Mouse (Mus musculus) 3134 (cell line): ENCODE results near the gene Chmp1a.
"Not testable (repeated sequence)": the region's sequence is repeated elsewhere in the genome, so short reads cannot be mapped to it uniquely, and the experiment has no call there.

ENCODE experiments used
- DNase-seq: peaks from one replicate; pipeline ENCODE4 v3.0.0-alpha.2; 2011; ENCODE audit warnings: low spot score; ENCODE audit not compliant: insufficient read length; ENCODE audit errors: extremely low read depth

The Chmp1a gene

DNA sequence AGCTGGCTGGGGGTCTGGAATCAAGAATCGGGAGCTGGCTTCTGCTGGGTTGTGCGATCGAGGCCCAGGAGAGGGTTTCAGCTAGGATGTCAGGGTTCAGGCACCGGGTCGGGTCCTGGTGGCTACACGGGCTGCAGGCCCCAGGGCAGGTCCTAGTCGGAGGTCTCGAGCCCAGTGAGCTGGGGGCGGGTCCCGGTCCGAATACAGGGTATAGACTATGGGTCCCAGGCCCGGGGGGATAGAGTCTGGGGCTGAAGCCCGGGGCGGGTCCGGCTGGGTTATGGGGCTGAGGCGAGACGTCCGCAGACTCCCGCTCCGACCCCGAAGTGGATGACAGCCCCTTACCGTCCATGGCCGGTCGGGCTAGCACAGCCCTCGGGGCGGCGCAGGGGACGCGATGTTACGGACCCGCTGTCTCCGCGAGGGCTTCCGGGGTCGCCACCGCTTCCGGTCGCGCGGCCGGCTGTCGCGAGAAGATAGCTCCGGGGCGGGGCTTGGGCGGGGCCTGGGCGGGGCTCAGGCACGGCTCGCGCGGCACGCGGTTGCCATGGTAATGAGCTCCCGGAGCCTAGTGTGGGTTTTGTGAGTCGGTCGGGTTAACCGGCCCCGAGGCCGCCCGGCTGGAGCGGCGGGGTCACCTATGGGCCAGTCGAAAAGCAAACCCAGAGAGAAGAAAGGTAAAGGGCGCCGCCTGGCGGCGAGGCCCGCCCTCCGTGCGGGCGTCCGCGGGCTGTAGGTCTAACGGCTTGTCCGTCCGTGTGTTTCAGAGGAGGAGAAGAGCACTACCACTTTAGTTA lies at the start of gene Chmp1a, which contains the start of gene Spata33:
TSS of gene Chmp1a (minus strand) at position 443 of the 797 bp plus-strand sequence.
TSS of gene Spata33 (plus strand) at position 512 of the 797 bp plus-strand sequence.
- peak; percentile 96 for DNase-seq

DNA sequence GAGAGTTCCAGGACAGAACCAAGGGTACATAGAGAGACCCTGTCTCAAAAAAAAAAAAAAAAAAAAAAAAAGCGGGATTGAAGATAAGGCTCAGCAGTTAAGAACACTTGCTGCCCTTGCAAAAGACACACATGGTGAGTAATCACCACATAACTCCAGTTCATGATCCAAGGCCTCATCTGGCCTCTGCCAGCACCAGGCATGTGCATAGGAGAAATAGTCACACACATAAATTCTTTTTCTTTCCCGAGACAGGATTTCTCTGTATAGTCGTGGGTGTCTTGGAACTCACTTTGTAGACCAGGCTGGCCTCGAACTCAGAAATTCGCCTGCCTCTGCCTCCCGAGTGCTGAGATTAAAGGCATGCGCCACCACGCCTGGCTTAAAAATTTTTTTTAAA lies 45.0 kb upstream of the Chmp1a start:
- not testable (repeated sequence) for DNase-seq

GRCm38 (mm10) chr8:123257114-123257513 lies 44.6 kb upstream of the Chmp1a start:
- DNase-seq = no peak

DNA sequence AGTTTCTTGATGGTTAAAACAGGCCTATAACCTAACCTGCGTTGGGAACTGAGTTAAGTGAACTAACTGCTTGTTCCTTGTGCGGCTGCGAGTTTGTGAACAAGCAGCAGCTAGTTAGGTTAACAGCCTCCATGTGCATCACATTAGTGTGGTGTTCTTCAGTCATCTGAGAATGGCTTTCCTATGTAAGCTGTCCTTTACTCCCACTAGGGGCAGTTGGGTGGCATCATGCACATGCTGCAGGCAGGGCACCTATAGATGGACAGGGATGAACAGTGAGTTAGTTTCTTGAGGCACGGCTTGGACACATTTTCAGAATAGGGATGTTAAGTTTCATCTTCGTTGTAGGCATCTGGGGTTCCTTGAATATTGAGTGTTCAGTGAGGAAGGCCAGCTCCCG lies 42.6 kb upstream of the Chmp1a start:
- DNase-seq = no peak

DNA sequence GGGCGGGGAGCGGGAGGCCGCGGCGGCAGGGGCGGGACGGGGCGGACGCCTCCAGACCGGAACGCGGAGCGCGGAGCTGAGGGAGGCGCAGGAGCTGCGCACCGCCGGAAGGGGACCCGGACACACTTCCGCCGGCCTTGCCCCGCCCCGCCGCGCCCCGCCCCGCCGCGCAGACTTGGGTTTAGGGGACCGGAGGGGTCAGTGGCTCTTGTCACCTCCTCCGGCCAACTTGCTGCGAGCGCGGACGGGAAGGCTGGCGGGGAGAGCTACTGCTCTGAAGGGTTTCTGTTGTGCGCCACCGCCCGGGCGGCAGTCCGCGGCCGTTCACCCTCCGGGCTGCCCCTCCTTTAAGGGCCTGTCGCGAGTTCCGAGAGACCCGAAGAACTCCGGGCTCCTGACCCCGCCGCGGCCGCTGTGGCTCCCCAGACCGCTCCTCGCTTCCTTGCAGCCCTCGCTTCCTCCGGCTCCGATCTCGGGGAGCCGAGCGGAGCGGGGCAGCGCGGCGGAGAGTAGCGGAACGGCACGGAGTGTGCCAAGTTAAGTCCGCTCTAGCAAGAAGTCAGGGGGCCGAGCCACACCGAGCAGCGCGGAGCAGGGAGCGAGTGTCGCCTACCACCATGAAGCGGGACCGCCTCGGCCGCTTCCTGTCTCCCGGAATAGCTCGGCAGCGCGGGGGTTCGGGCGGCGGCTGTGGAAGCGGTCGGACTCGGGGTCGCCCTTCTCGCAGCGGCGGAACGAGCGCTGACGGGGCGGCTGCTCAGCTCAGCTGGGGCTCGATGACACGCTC lies 41.7 kb upstream of the Chmp1a start, which contains the start of the genes Zfp276 and Vps9d1:
TSS of gene Zfp276 (plus strand) at position 97 of the 787 bp plus-strand sequence.
TSS of gene Vps9d1 (minus strand) at position 250 of the 787 bp plus-strand sequence.
- DNase-seq = peak; percentile 77

DNA sequence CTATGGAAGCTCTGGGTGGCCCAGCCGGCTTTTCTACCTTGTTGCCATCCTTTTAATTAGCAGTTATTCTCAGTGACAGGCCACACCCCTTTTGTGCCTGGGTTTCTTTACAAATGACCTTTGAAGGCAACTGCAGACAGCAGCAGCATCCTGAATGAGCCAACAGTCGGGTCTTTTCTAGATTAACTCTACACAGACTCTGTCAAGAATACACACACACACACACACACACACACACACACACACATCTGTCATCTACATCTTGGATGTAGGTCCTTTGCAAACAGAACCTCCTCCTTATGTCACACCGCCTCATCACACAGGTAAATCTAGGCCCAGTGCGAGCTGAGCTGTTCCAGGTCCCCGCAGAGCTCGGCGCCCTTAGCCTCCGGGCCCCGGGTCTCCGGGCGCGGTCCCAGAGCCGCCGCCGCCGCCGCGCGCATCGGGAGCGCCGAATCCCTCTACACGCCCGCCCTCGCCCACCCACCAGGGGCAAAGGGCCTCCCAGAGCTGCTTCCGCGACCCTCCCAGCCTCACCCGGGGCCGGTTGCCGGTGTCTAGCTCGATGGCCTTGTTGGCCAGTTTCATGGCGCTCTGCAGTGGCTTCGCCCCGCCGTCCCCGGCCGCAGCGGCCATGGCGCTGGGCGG lies 41.0 kb upstream of the Chmp1a start:
- DNase-seq = no peak

- DNase-seq = no peak
Measured at GRCm38 (mm10) chr8:123252925-123253324, 40.4 kb upstream of the Chmp1a start.

DNA sequence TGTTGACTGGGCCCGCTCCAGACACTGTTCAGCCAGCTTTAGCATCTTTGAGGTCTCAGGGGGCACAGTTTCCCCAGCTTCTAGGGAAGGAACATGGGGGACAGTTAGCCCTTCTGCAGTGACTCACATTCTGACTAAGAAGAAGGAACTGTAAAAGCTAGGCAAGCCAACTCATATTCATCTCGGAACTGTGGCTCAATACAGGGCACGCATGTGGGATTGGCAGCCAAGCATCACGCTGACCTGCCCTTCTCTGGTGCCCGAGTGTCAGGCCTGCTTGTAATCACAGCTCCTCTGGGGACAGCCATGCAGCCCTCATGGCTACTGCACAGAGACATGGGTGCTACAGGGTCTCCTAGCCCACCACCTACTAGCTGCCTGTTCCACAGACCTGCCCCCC lies 38.4 kb upstream of the Chmp1a start:
- no peak for DNase-seq

DNA sequence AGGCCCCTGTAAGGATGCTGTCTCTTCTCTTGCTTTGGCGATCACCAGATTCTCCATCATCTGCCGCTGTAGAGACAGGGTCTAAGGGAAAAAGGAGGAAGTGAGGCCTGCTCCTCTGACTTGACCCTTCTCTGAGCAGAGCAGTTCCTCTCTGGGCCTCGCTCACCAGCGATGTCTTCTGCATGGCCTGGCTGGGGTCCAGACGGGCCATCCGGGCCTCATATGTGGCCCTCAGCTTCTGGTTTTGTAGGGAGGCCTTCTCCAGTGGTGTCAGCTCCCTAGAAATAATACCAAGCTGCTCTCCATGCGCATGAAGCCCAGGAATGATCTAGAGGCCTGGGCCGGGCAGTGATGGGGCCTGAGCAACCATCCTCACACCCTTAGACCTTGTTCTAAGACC lies 36.0 kb upstream of the Chmp1a start:
- DNase-seq = no peak

GRCm38 (mm10) chr8:123247748-123248147 lies 35.2 kb upstream of the Chmp1a start:
- DNase-seq = no peak

DNA sequence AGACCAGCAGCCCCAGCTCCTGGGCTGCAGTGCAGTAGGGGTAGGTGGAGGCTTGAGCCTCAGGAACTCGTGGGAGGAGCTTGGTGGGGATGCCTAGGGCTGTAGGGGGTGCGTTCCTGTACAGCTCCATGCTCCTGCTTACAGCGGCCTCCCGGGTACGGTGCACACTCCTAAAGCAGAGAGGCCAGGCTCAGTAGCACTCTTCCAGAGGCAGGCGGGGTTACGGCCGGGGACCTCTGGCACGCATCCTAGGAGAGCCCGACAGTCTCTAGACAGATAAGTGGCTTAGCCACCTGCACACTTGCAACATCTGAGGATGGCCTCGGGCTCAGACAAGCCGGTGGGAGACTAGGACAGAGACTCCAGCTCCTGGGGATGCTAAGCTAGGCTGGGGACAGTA lies 33.0 kb upstream of the Chmp1a start:
- no peak for DNase-seq

GRCm38 (mm10) chr8:123244382-123244781 lies 31.8 kb upstream of the Chmp1a start:
- no peak for DNase-seq

- DNase-seq = no peak
Measured at GRCm38 (mm10) chr8:123243053-123243452, 30.5 kb upstream of the Chmp1a start.

DNA sequence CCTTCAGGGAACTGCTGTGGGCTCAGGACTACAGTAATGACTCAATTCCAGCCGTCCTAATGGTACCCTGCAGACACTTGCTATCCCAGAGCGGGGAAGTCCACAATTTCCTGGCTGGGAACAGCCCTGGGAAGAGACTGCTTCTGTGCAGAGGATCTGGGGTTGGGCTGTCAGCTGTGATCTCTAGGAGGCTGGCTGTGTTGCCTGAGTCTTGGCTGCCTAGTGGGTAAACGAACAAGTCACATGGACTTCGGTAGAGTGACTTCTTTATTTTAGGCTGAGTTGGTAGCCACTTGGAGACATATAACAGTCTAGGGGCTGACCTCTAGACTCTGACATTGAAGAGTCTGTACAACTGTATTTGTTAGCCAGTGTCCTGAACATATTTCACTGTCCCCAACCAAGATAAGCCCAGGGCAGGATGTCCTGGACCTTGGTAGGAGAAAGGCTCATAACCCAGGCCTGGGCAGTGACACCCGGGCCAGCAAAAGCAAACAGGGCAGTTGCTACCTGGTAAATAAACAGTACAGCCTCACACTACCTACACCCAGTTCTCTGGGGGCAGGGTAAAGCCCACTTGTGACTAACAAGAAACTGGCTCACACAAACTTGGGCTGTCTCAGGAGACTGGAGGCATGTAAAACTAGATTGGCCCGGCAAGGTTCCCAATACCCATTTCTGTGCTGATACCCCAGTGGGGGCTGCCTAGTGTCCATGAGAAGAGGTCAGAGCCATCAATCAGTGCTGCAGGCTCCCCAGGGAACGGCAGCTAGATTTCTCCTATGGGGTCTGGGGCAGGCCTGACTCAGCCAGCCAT lies 29.8 kb upstream of the Chmp1a start:
- no peak for DNase-seq

DNA sequence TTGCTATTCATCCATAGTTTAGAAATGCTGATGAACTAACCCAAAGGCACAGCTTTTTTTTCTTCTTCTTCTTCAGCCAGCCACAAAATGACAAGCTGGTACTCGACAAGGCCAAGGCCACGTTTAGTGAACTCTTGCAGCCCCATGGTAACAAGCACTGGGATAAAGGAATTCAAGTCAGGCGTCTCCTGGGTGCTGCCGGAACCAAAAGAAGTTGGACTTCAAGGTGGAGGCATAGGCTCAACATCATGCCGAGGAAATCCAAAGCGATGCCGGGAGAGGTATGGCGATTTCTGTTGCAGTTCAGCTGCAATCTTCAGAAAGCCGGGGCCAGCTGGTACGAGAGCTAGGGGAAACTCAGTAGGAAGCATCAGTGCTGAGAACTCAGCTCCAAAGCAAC lies 26.8 kb upstream of the Chmp1a start:
- no peak for DNase-seq

GRCm38 (mm10) chr8:123235520-123236497 lies 23.2 kb upstream of the Chmp1a start, which contains the start of gene Spata2l:
TSS of gene Spata2l (minus strand) at chr8:123236233.
- peak; percentile 67 for DNase-seq

- no peak for DNase-seq
Measured at GRCm38 (mm10) chr8:123234918-123235519, 22.5 kb upstream of the Chmp1a start.

DNA sequence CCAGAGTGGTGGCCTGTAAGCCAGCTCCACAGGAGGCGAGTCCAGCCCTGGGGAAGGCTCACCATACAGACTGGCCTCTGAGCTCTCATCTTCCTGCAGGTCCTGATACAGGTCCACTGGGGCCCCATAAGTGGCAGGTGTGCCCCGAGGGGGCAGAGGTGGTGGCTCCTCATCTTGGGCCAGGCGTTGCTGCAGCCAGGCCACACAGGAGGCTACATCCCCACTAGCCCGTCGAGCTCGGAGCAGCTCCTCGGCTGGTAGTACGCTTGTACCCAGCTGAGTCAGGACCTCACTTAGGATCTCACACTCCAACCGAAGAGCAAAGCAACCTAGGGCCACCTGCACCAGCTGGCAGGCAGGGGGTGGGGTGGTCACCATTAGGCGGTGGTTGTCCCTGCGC lies 21.2 kb upstream of the Chmp1a start:
- no peak for DNase-seq

GRCm38 (mm10) chr8:123233300-123233699 lies 20.7 kb upstream of the Chmp1a start:
- DNase-seq = no peak
